In the genomic region with DNA sequence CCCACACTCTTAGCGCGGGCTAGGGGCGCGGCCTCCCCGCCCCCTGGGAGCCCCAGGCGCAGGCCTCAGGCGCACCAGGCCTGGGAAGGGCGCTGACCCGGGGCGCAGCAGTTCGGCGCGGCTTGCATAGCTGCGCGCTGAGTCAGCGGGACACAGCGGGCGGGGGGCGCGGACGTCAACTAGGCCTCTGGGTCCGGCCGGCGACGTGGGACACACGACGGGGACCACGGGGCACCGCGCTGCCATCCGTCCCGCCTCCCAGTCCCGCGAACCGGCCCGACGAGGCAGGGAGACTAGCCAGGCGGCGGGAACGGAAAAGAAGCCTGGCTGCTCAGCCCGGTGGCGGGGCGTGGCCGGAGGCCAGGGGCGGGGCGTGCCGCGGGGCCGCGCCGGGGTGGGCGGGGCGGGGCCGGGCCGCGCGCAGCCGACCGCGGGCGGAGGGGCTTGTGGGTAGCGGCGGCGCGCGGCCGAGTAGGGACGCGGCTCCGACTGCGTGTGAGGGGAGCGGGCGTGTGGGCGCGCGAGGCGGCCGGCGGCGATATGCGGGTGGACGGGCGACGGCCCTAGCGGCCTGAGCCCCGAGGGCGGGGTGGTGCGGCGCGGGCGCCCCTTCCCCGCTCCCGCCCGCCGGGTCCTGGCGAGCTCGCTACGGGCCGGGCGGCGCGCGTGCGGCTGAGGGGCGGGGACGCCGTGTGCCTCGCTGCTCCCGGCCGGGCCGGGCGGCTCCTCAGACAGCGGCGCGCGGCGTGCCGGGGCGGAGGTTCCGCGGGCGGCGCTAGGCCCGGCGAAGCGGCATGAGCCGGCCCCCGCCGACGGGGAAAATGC, we compare ENCODE assay signal across 8 mouse cellular contexts. TPM values are rescaled to one million over a fixed set of nuclear protein-coding genes. Genes with fewer than 3 reads are reported as not detected.
DNase-seq lines count a peak whose midpoint lies in the region; ATAC-seq and TF ChIP-seq lines count a peak whose summit lies in the region.

A gene (plus strand): TSS at position 500 of the 825 bp plus-strand sequence.

- intact Hi-C loops in heart, postnatal 10 days (cut with DNase I): loop anchor here (1.0 to 5.0 kb wide), 3 partner anchors 38 to 58 kb away; no protein-coding TSS in a partner anchor

- 1% methylated on average over 60 of the region's 130 CpGs for WGBS in forebrain, embryonic 14.5 days
- WGBS in neural tube, embryonic 13.5 days: under 1% methylated on average over 72 of the region's 130 CpGs
- under 1% methylated on average over 68 of the region's 130 CpGs for WGBS in stomach, postnatal 0 days

- H3K9ac ChIP-seq in forebrain, embryonic 14.5 days (ENCODE audit: low read length): peak within 1 kb of the TSS; percentile 92
- peak within 1 kb of the TSS; percentile 95 for H3K9ac ChIP-seq in neural tube, embryonic 13.5 days
- peak within 1 kb of the TSS; percentile 96 for H3K9ac ChIP-seq in stomach, postnatal 0 days (ENCODE audit: low read length)

- peak within 1 kb of the TSS; percentile 87 for H3K27ac ChIP-seq in forebrain, embryonic 14.5 days (ENCODE audit: low read depth, low read length)
- H3K27ac ChIP-seq in neural tube, embryonic 13.5 days (replicated peaks): peak within 1 kb of the TSS; percentile 95
- peak within 1 kb of the TSS; percentile 97 for H3K27ac ChIP-seq in stomach, postnatal 0 days (replicated peaks)

- peak within 1 kb of the TSS; percentile 88 for H3K4me3 ChIP-seq in forebrain, embryonic 14.5 days (ENCODE audit: low read depth, low read length)
- peak within 1 kb of the TSS; percentile 91 for H3K4me3 ChIP-seq in neural tube, embryonic 13.5 days
- H3K4me3 ChIP-seq in stomach, postnatal 0 days (ENCODE audit: low read depth, low read length): peak within 1 kb of the TSS; percentile 93

- TF ChIP-seq EP300 in stomach, postnatal 0 days (optimal IDR thresholded peaks at IDR 0.05): no peak

- peak within 1 kb of the TSS; percentile 86 for H3K4me2 ChIP-seq in forebrain, embryonic 14.5 days (ENCODE audit: low read length)
- peak within 1 kb of the TSS; percentile 83 for H3K4me2 ChIP-seq in neural tube, embryonic 13.5 days
- peak within 1 kb of the TSS; percentile 68 for H3K4me2 ChIP-seq in stomach, postnatal 0 days (replicated peaks; ENCODE audit: low read depth)

- ATAC-seq in forebrain, embryonic 14.5 days: peak; percentile 93
- peak; percentile 92 for ATAC-seq in neural tube, embryonic 13.5 days (ENCODE audit: low read depth)
- ATAC-seq in stomach, postnatal 0 days (ENCODE audit: low FRiP score, low TSS enrichment): peak; percentile 93

- H3K4me1 ChIP-seq in forebrain, embryonic 14.5 days (ENCODE audit: control insufficient read depth, insufficient read depth, low read length): peaks cover 16% of the 10 kb centered on the region
- H3K4me1 ChIP-seq in neural tube, embryonic 13.5 days (replicated peaks): peaks cover 40% of the 10 kb centered on the region
- peaks cover 5% of the 10 kb centered on the region; the same call in 1 of the 2 replicates for H3K4me1 ChIP-seq in stomach, postnatal 0 days (replicated peaks; ENCODE audit: control insufficient read depth, insufficient read depth)

- TF ChIP-seq CTCF in stomach, postnatal 0 days (IDR thresholded peaks at IDR 0.05; ENCODE audit: low read depth): no peak

- H3K36me3 ChIP-seq in forebrain, embryonic 14.5 days (ENCODE audit: control insufficient read depth, insufficient read depth, low read length): no peaks in the 10 kb centered on the region
- H3K36me3 ChIP-seq in neural tube, embryonic 13.5 days: no peaks in the 10 kb centered on the region
- no peaks in the 10 kb centered on the region for H3K36me3 ChIP-seq in stomach, postnatal 0 days (ENCODE audit: control insufficient read depth, insufficient read depth, low read length)

- peak; percentile 75 for DNase-seq in ES-CJ7 (ENCODE audit: low read depth, low spot score)
- peak; percentile 82 for DNase-seq in cerebellum, adult 11 months
- DNase-seq in forebrain, embryonic 14.5 days (ENCODE audit: low spot score): peak; percentile 89
- peak; percentile 89 to 92 for DNase-seq in heart, postnatal 10 days
- DNase-seq in kidney, postnatal 4 days: peak; percentile 89 to 94
- DNase-seq in lung, adult 18-20 months: peak; percentile 85 to 86
- peak; percentile 91 for DNase-seq in stomach, postnatal 0 days (ENCODE audit: low spot score)

- H3K9me3 ChIP-seq in forebrain, embryonic 14.5 days (replicated peaks; ENCODE audit: control insufficient read depth, low read length): no peaks in the 10 kb centered on the region
- no peaks in the 10 kb centered on the region for H3K9me3 ChIP-seq in neural tube, embryonic 13.5 days
- no peaks in the 10 kb centered on the region for H3K9me3 ChIP-seq in stomach, postnatal 0 days (ENCODE audit: control insufficient read depth, low read length)

- no peaks in the 10 kb centered on the region for H3K27me3 ChIP-seq in forebrain, embryonic 14.5 days (replicated peaks; ENCODE audit: control insufficient read depth, insufficient read depth, low read length)
- no peaks in the 10 kb centered on the region for H3K27me3 ChIP-seq in neural tube, embryonic 13.5 days
- H3K27me3 ChIP-seq in stomach, postnatal 0 days (ENCODE audit: control insufficient read depth, insufficient read depth, low read length): no peaks in the 10 kb centered on the region

RNA-seq across cellular contexts. Expression of the gene that starts here (rescaled TPM):
- polyA plus RNA-seq in forebrain, embryonic 14.5 days (2014; fragmentation: Nextera tagmentation; extraction: Ambion mirVana): 12.1 and 13.8 TPM in 2 replicates
- 10 to 100 TPM; 90.0 to 93.5 TPM for total RNA-seq in heart, postnatal 10 days (2021)
- 15.0 and 19.6 TPM in 2 replicates for polyA plus RNA-seq in neural tube, embryonic 13.5 days (2015; fragmentation: Nextera tagmentation; extraction: Ambion mirVana)
- polyA plus RNA-seq in stomach, postnatal 0 days (2015; fragmentation: Nextera tagmentation; extraction: Ambion mirVana): 12.1 and 13.3 TPM in 2 replicates

Comparison
In these comparisons a context has a peak if more than half of its experiments do, and no peak if none do; other contexts are left out.
1. Peak in every context shown above with its lines: DNase-seq, ATAC-seq, H3K4me3 ChIP-seq and H3K27ac ChIP-seq.